ENCODE assay signal across 9 mouse cellular contexts in the genomic region with DNA sequence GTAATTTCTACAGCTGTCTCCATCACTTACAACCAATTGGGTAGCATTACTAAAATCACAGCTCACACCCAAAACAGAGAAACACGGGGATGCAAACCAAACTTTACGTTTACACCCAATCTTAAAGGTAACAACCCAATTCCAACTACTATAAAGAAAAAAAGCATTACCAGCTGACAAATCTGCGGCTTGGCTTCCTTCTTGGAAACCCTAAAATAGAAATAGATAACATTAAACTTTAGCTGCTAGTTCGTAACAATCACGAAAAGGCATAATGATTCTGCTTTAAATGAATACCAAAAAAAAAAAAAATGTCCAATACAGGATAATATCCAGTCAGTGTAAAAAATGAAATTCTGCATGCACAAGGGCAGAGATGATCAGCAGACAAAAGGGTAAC. TPM values are rescaled to one million over a fixed set of nuclear protein-coding genes. Genes with fewer than 3 reads are reported as not detected.
A peak's percentile ranks its signal among the peaks of the same experiment; 100 is the strongest.
DNase-seq lines count a peak whose midpoint lies in the region; ATAC-seq and TF ChIP-seq lines count a peak whose summit lies in the region.
"Had no signal": no experiment of that assay in that cellular context is flagged by ENCODE, and none has a peak within 500 bp of the region (broad histone marks: within the 10 kb centered on the region; RNA-seq: fewer than 3 reads in every experiment).

No protein-coding gene starts in this region.

- no peak for ATAC-seq in heart, embryonic 16.5 days (replicated peaks; ENCODE audit: extremely low read depth, insufficient read depth, low FRiP score)
- ATAC-seq in hindbrain, embryonic 12.5 days (ENCODE audit: low FRiP score): no peak
- no peak for ATAC-seq in midbrain, embryonic 11.5 days (ENCODE audit: low FRiP score)
- ATAC-seq in activated CD4-positive, CD25-positive, alpha-beta regulatory T cell, adult 4 months: no peak

- no peaks in the 10 kb centered on the region for H3K9me3 ChIP-seq in heart, embryonic 16.5 days (replicated peaks; ENCODE audit: control insufficient read depth, low read length)
- H3K9me3 ChIP-seq in MEL (replicated peaks; ENCODE audit: insufficient read depth, low read length): no peaks in the 10 kb centered on the region
- no peaks in the 10 kb centered on the region for H3K9me3 ChIP-seq in hindbrain, embryonic 12.5 days (replicated peaks)
- no peaks in the 10 kb centered on the region for H3K9me3 ChIP-seq in midbrain, embryonic 11.5 days (ENCODE audit: control insufficient read depth, low read length)

- peaks cover 14% of the 10 kb centered on the region for H3K36me3 ChIP-seq in heart, embryonic 16.5 days (ENCODE audit: control insufficient read depth, insufficient read depth)
- H3K36me3 ChIP-seq in MEL (ENCODE audit: control insufficient read depth in 1 of 2, insufficient read depth in 2 of 2, low read length in 2 of 2): peaks cover 8 to 22% of the 10 kb centered on the region in 2 experiments
- peaks cover 25% of the 10 kb centered on the region for H3K36me3 ChIP-seq in hindbrain, embryonic 12.5 days
- peaks cover 7% of the 10 kb centered on the region; the same call in 1 of the 2 replicates for H3K36me3 ChIP-seq in midbrain, embryonic 11.5 days (ENCODE audit: control insufficient read depth, insufficient read depth, low read length)

- peaks cover 27% of the 10 kb centered on the region for H3K79me2 ChIP-seq in MEL (ENCODE audit: control insufficient read depth, insufficient read depth, low read length, poor library complexity)

- TF ChIP-seq EP300 in MEL (IDR thresholded peaks at IDR 0.05; ENCODE audit: low read depth in 1 of 2, low read length in 2 of 2): no peak; a peak in 1 of 4 replicates

- 14% methylated on average over 5 of the region's 5 CpGs for WGBS in heart, embryonic 16.5 days
- 27% methylated on average over 5 of the region's 5 CpGs for WGBS in hindbrain, embryonic 12.5 days
- 28% methylated on average over 5 of the region's 5 CpGs for WGBS in midbrain, embryonic 11.5 days

- TF ChIP-seq RAD21 in MEL (IDR thresholded peaks at IDR 0.05; ENCODE audit: low read depth, low read length): no peak

- no peak overlapping the region for H3K27ac ChIP-seq in heart, embryonic 16.5 days (ENCODE audit: low read length)
- H3K27ac ChIP-seq in MEL (ENCODE audit: control insufficient read depth, low read depth, low read length): peak overlapping the region; percentile 53
- no peak overlapping the region for H3K27ac ChIP-seq in hindbrain, embryonic 12.5 days
- H3K27ac ChIP-seq in midbrain, embryonic 11.5 days (ENCODE audit: low read depth, low read length): no peak overlapping the region

- H3K4me2 ChIP-seq in heart, embryonic 16.5 days (ENCODE audit: low read depth, low read length): peak overlapping the region; percentile 89
- peak overlapping the region; percentile 67 for H3K4me2 ChIP-seq in hindbrain, embryonic 12.5 days (replicated peaks)
- peak overlapping the region; percentile 50 for H3K4me2 ChIP-seq in midbrain, embryonic 11.5 days

- no peak for DNase-seq in heart, postnatal 25 days (ENCODE audit: low spot score)
- no peak for DNase-seq in MEL (ENCODE audit: low read depth, low spot score)
- DNase-seq in midbrain, embryonic 11.5 days (ENCODE audit: low spot score, missing footprints): peak; percentile 66
- no peak for DNase-seq in embryo, embryonic 10.5 days (ENCODE audit: low spot score)
- DNase-seq in adrenal gland, adult (ENCODE audit: inconsistent age in 2 of 2, low spot score in 1 of 2): no peak

- no peak for TF ChIP-seq CTCF in MEL (IDR thresholded peaks at IDR 0.05 in 2 of 3, conservative IDR thresholded peaks at IDR 0.05 in 1 of 3; ENCODE audit: control insufficient read depth in 1 of 3, insufficient read depth in 1 of 3, low read depth in 2 of 3, low read length in 3 of 3, poor library complexity in 1 of 3, severe bottlenecking in 1 of 3)

- peaks cover 9% of the 10 kb centered on the region for H3K4me1 ChIP-seq in heart, embryonic 16.5 days (ENCODE audit: control insufficient read depth, insufficient read depth, low read length)
- H3K4me1 ChIP-seq in MEL (ENCODE audit: control insufficient read depth in 1 of 2, insufficient read depth in 2 of 2, low read length in 2 of 2): peaks cover 2 to 16% of the 10 kb centered on the region in 2 experiments; a peak in 3 of 4 replicates
- peaks cover 12% of the 10 kb centered on the region for H3K4me1 ChIP-seq in hindbrain, embryonic 12.5 days
- peaks cover 8% of the 10 kb centered on the region; the same call in 1 of the 2 replicates for H3K4me1 ChIP-seq in midbrain, embryonic 11.5 days (ENCODE audit: control insufficient read depth, insufficient read depth, low read length)

- peak overlapping the region; percentile 94 for H3K9ac ChIP-seq in heart, embryonic 16.5 days (ENCODE audit: low read length)
- peak overlapping the region; percentile 94 for H3K9ac ChIP-seq in MEL (ENCODE audit: control insufficient read depth, low read depth, low read length, poor library complexity, severe bottlenecking)
- H3K9ac ChIP-seq in hindbrain, embryonic 12.5 days: peak overlapping the region; percentile 81
- peak overlapping the region; percentile 78 for H3K9ac ChIP-seq in midbrain, embryonic 11.5 days (ENCODE audit: low read length)

- intact Hi-C loops in heart, postnatal 25 days (cut with DNase I): loop anchor here (10.0 kb wide), 1 partner anchor 345 kb away; no protein-coding TSS in a partner anchor

- TF ChIP-seq POLR2A in MEL (IDR thresholded peaks at IDR 0.05; ENCODE audit: control insufficient read depth in 1 of 2, insufficient read depth in 1 of 2, low read depth in 1 of 2, low read length in 2 of 2, poor library complexity in 1 of 2): no peak

- no peaks in the 10 kb centered on the region for H3K27me3 ChIP-seq in heart, embryonic 16.5 days (ENCODE audit: control insufficient read depth, insufficient read depth, low read length)
- H3K27me3 ChIP-seq in MEL (ENCODE audit: control insufficient read depth in 1 of 2, insufficient read depth in 2 of 2, low read length in 2 of 2): no peaks in the 10 kb centered on the region
- no peaks in the 10 kb centered on the region for H3K27me3 ChIP-seq in hindbrain, embryonic 12.5 days
- H3K27me3 ChIP-seq in midbrain, embryonic 11.5 days (ENCODE audit: control insufficient read depth, insufficient read depth, low read length): no peaks in the 10 kb centered on the region
- H3K27me3 ChIP-seq: Patski had no signal

- peak overlapping the region; percentile 99 for H3K4me3 ChIP-seq in heart, embryonic 16.5 days (ENCODE audit: low read length)
- peak overlapping the region; percentile 78 to 99 for H3K4me3 ChIP-seq in MEL (ENCODE audit: control insufficient read depth in 1 of 2, insufficient read depth in 1 of 2, low read depth in 2 of 2, low read length in 2 of 2)
- peak overlapping the region; percentile 94 for H3K4me3 ChIP-seq in hindbrain, embryonic 12.5 days
- peak overlapping the region; percentile 88 for H3K4me3 ChIP-seq in midbrain, embryonic 11.5 days (ENCODE audit: low read depth, low read length)

TF ChIP-seq in MEL, 35 proteins besides CTCF, POLR2A, EP300 and RAD21 (continues in another document):
- TF ChIP-seq GABPA (IDR thresholded peaks at IDR 0.05; ENCODE audit: low read depth, low read length): no peak
- peak; percentile 80; the same call in 1 of the 2 replicates for TF ChIP-seq MEF2A (IDR thresholded peaks at IDR 0.05; ENCODE audit: extremely low read depth, insufficient replicate concordance, low read depth, low read length, poor library complexity, severe bottlenecking)
- TF ChIP-seq USF2 (IDR thresholded peaks at IDR 0.05; ENCODE audit: borderline replicate concordance in 1 of 2, insufficient read depth in 1 of 2, low read depth in 1 of 2, low read length in 2 of 2): no peak
- no peak for TF ChIP-seq SMC3 (IDR thresholded peaks at IDR 0.05; ENCODE audit: low read depth, low read length)
- peak; percentile 72; the same call in 1 of the 2 replicates for TF ChIP-seq RCOR1 (IDR thresholded peaks at IDR 0.05; ENCODE audit: low read depth, low read length)
- no peak for TF ChIP-seq MAZ (IDR thresholded peaks at IDR 0.05; ENCODE audit: low read depth, low read length)
- no peak for TF ChIP-seq POLR2AphosphoS5 (IDR thresholded peaks at IDR 0.05; ENCODE audit: borderline replicate concordance, low read depth, low read length)
- TF ChIP-seq ZKSCAN1 (IDR thresholded peaks at IDR 0.05; ENCODE audit: low read depth, low read length): no peak

RNA-seq across cellular contexts. Expression of a gene that starts 0.8 kb away (rescaled TPM):
- polyA plus RNA-seq in heart, embryonic 16.5 days (2015; fragmentation: Nextera tagmentation; extraction: Ambion mirVana): 5.6 and 7.3 TPM in 2 replicates
- total RNA-seq in heart, postnatal 25 days (2021): 1 to 10 TPM; 8.2 to 9.5 TPM
- total RNA-seq in MEL (2012; rRNA removed): 20.6 and 21.8 TPM in 2 replicates
- 10 to 100 TPM in 1 of 2 experiments, not detected in 1; 45.4 TPM for polyA plus RNA-seq in MEL (2012; ENCODE audit: insufficient read depth in 1 of 2, insufficient read length in 2 of 2, low read depth in 1 of 2, low replicate concordance in 2 of 2, missing spikeins in 1 of 2)
- 8.5 and 9.1 TPM in 2 replicates for polyA plus RNA-seq in hindbrain, embryonic 12.5 days (2016; fragmentation: Nextera tagmentation; extraction: Ambion mirVana)
- 8.5 and 10.7 TPM in 2 replicates for polyA plus RNA-seq in midbrain, embryonic 11.5 days (2014; fragmentation: Nextera tagmentation; extraction: Ambion mirVana)
- 1 to 10 TPM; 6.8 to 7.1 TPM for polyA plus RNA-seq in activated CD4-positive, CD25-positive, alpha-beta regulatory T cell, adult 4 months (2017; shearing (Covaris generic))

RNA-seq across cellular contexts. Expression of a gene that starts 23.6 kb away (rescaled TPM):
- 5.3 and 5.6 TPM in 2 replicates for polyA plus RNA-seq in heart, embryonic 16.5 days (2015; fragmentation: Nextera tagmentation; extraction: Ambion mirVana)
- total RNA-seq in heart, postnatal 25 days (2021): 1 to 10 TPM; 2.4 to 3.5 TPM
- 0.03 and 0.15 TPM in 2 replicates for total RNA-seq in MEL (2012; rRNA removed)
- polyA plus RNA-seq in MEL (2012; ENCODE audit: insufficient read depth in 1 of 2, insufficient read length in 2 of 2, low read depth in 1 of 2, low replicate concordance in 2 of 2, missing spikeins in 1 of 2): under 1 TPM in 1 of 2 experiments, not detected in 1; 0.19 TPM
- polyA plus RNA-seq in hindbrain, embryonic 12.5 days (2016; fragmentation: Nextera tagmentation; extraction: Ambion mirVana): 3.0 and 3.5 TPM in 2 replicates
- 1.5 and 2.8 TPM in 2 replicates for polyA plus RNA-seq in midbrain, embryonic 11.5 days (2014; fragmentation: Nextera tagmentation; extraction: Ambion mirVana)
- polyA plus RNA-seq in activated CD4-positive, CD25-positive, alpha-beta regulatory T cell, adult 4 months (2017; shearing (Covaris generic)): 1 to 10 TPM; 3.5 to 5.9 TPM

RNA-seq across cellular contexts. Expression of a gene that starts 38.5 kb away (rescaled TPM):
- polyA plus RNA-seq in heart, embryonic 16.5 days (2015; fragmentation: Nextera tagmentation; extraction: Ambion mirVana): 11.5 and 11.7 TPM in 2 replicates
- total RNA-seq in heart, postnatal 25 days (2021): 1 to 10 TPM; 2.9 to 3.0 TPM
- 12.5 and 13.2 TPM in 2 replicates for total RNA-seq in MEL (2012; rRNA removed)
- 1 to 10 TPM in 1 of 2 experiments, not detected in 1; 5.8 TPM for polyA plus RNA-seq in MEL (2012; ENCODE audit: insufficient read depth in 1 of 2, insufficient read length in 2 of 2, low read depth in 1 of 2, low replicate concordance in 2 of 2, missing spikeins in 1 of 2)
- polyA plus RNA-seq in hindbrain, embryonic 12.5 days (2016; fragmentation: Nextera tagmentation; extraction: Ambion mirVana): 15.7 TPM in 2 replicates
- 14.9 and 17.9 TPM in 2 replicates for polyA plus RNA-seq in midbrain, embryonic 11.5 days (2014; fragmentation: Nextera tagmentation; extraction: Ambion mirVana)
- polyA plus RNA-seq in activated CD4-positive, CD25-positive, alpha-beta regulatory T cell, adult 4 months (2017; shearing (Covaris generic)): 10 to 100 TPM in 1 of 2 experiments, 1 to 10 TPM in 1; 9.8 to 16.4 TPM
